ENCODE assay signal across 8 mouse cellular contexts in the genomic region with DNA sequence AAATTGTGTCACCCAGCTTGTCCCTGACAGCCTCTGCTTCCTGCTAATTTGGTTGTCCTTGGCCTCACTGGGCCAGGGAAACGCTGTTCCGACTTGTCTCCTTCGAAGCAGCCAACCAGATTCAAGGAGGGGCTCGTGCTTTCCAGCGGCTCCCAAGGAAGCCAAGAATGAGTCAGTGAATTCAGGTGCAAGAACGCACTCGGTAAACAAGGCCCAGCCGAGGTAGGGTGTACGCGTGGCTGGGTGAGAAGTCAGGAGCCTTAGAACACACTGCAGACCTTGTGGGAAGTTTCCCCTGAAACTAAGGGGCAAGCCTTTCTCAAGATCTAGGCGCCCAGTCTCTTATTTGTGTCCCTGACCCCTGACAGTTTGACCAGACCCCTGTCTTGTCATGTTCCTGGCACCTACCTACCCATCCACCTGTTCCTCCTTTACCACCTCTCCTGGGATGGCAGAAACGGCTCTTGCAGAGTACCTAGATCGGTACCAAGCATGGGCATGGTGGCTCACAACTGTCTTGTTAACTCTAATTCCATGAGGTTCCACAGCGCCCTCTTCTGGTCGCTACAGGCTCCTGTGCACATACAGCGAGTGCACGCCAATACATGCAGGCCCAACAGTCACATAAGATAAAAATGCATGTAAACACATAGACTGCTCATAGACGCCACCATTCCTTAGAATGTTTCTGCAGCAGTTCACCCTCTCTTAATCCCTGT. TPM values are rescaled to one million over a fixed set of nuclear protein-coding genes. Genes with fewer than 3 reads are reported as not detected.
A peak's percentile ranks its signal among the peaks of the same experiment; 100 is the strongest.
DNase-seq lines count a peak whose midpoint lies in the region; ATAC-seq and TF ChIP-seq lines count a peak whose summit lies in the region.

Gene Dhx32, minus strand, starts transcription at position 10 of the 719 bp plus-strand sequence.

- no peaks in the 10 kb centered on the region for H3K9me3 ChIP-seq in hindbrain, postnatal 0 days (ENCODE audit: low read length)

- TF ChIP-seq CTCF in hindbrain, postnatal 0 days (IDR thresholded peaks at IDR 0.05; ENCODE audit: low read depth), result peak; percentile 83
- TF ChIP-seq CTCF in small intestine, adult 2 months (IDR thresholded peaks at IDR 0.05; ENCODE audit: extremely low read depth, insufficient read length, insufficient replicate concordance, low read depth, low read length), result peak; percentile 78; the same call in 1 of the 2 replicates

- ATAC-seq in common myeloid progenitor, adult 5-6 weeks (replicated peaks; ENCODE audit: low read depth, poor library complexity, severe bottlenecking), result peak; percentile 94
- peak; percentile 77 for ATAC-seq in hindbrain, postnatal 0 days
- ATAC-seq in megakaryocyte-erythroid progenitor cell, adult 5-6 weeks (replicated peaks; ENCODE audit: low FRiP score, low TSS enrichment, poor library complexity, severe bottlenecking), result peak; percentile 96

- intact Hi-C loops in left cerebral cortex, postnatal 25 days (cut with DNase I), result no loop called here

- no peaks in the 10 kb centered on the region for H3K27me3 ChIP-seq in hindbrain, postnatal 0 days (ENCODE audit: insufficient read depth, low read length)
- H3K27me3 ChIP-seq in small intestine, adult 2 months (ENCODE audit: control insufficient read depth, insufficient read depth, low read length), result no peaks in the 10 kb centered on the region

- WGBS in hindbrain, postnatal 0 days, result 26% methylated on average over 18 of the region's 18 CpGs
- WGBS in small intestine, adult 2 months, result 18% methylated on average over 18 of the region's 18 CpGs

- DNase-seq in adrenal gland, adult (ENCODE audit: inconsistent age in 2 of 2, low spot score in 1 of 2), result peak; percentile 83 to 94
- DNase-seq in gastrocnemius, postnatal 10 days, result peak; percentile 80
- peak; percentile 94 for DNase-seq in hindbrain, postnatal 0 days (ENCODE audit: low spot score)
- DNase-seq in left cerebral cortex, postnatal 25 days (ENCODE audit: low spot score in 2 of 2), result peak; percentile 63 to 65
- DNase-seq in T-cell, adult 2 months (ENCODE audit: low spot score), result no peak

- no peak for TF ChIP-seq POLR2A in small intestine, adult 2 months (IDR thresholded peaks at IDR 0.05; ENCODE audit: low read depth, low read length)

- H3K36me3 ChIP-seq in hindbrain, postnatal 0 days (ENCODE audit: insufficient read depth, low read length), result no peaks in the 10 kb centered on the region
- H3K36me3 ChIP-seq in small intestine, adult 2 months (ENCODE audit: control insufficient read depth, insufficient read depth, low read length), result no peaks in the 10 kb centered on the region

- H3K9ac ChIP-seq in hindbrain, postnatal 0 days (replicated peaks; ENCODE audit: low read length), result no peak within 1 kb of the TSS

- no peak within 1 kb of the TSS for H3K4me3 ChIP-seq in hindbrain, postnatal 0 days (ENCODE audit: low read length)
- H3K4me3 ChIP-seq in small intestine, adult 2 months (ENCODE audit: low read depth, low read length), result peak within 1 kb of the TSS; percentile 46

- H3K4me2 ChIP-seq in hindbrain, postnatal 0 days (ENCODE audit: low read depth, low read length), result no peak within 1 kb of the TSS

- no peak within 1 kb of the TSS for H3K27ac ChIP-seq in hindbrain, postnatal 0 days
- peak within 1 kb of the TSS; percentile 73 for H3K27ac ChIP-seq in small intestine, adult 2 months (ENCODE audit: insufficient read depth, low read depth, low read length)

- H3K4me1 ChIP-seq in hindbrain, postnatal 0 days (ENCODE audit: insufficient read depth, low read length), result no peaks in the 10 kb centered on the region
- peaks cover 5% of the 10 kb centered on the region; the same call in 1 of the 2 replicates for H3K4me1 ChIP-seq in small intestine, adult 2 months (ENCODE audit: control insufficient read depth, insufficient read depth, insufficient read length, low read length)

RNA-seq across cellular contexts. Expression of gene Dhx32, which starts in this region (rescaled TPM):
- 24.6 and 31.0 TPM in 2 replicates for total RNA-seq in common myeloid progenitor, adult 5-6 weeks (2017)
- 10 to 100 TPM; 35.0 to 39.0 TPM for total RNA-seq in gastrocnemius, postnatal 10 days (2021)
- total RNA-seq in hindbrain, postnatal 0 days (2014; rRNA removed), result 45.6 and 49.3 TPM in 2 replicates
- polyA plus RNA-seq in hindbrain, postnatal 0 days (2015; fragmentation: Nextera tagmentation; extraction: Ambion mirVana), result 49.8 and 52.6 TPM in 2 replicates
- total RNA-seq in left cerebral cortex, postnatal 25 days (2021), result 10 to 100 TPM; 36.6 to 39.8 TPM
- 19.6 and 25.9 TPM in 2 replicates for total RNA-seq in megakaryocyte-erythroid progenitor cell, adult 5-6 weeks (2014; fragmentation: Nextera tagmentation)
- total RNA-seq in megakaryocyte-erythroid progenitor cell, adult 5-6 weeks (2017), result 23.0 and 27.7 TPM in 2 replicates
- 16.0 and 29.8 TPM in 2 replicates for polyA plus RNA-seq in small intestine, adult 2 months (2012; rRNA removed)
